Mouse (Mus musculus) C2C12 (cell line): Measurements from ENCODE around the gene Coro1b. TPM values are rescaled to one million over a fixed set of nuclear protein-coding genes. Genes with fewer than 3 reads are reported as not detected.

Experiments used
- H3K27me3 ChIP-seq: one replicate; pipeline ENCODE4 v1.6.1; 2011; ENCODE audit not compliant: control insufficient read depth, insufficient read depth, insufficient read length
- H3K36me3 ChIP-seq: one replicate; pipeline ENCODE4 v1.6.1; 2011; ENCODE audit not compliant: control insufficient read depth, insufficient read depth
- H3K4me3 ChIP-seq: one replicate; pipeline ENCODE4 v1.5.1; 2011; ENCODE audit warnings: mild to moderate bottlenecking, control low read depth; ENCODE audit not compliant: poor library complexity, insufficient read depth, severe bottlenecking
- H3K79me2 ChIP-seq: one replicate; pipeline ENCODE4 v1.6.1; 2011; ENCODE audit not compliant: control insufficient read depth, insufficient read depth
- H3K79me3 ChIP-seq: one replicate; pipeline ENCODE4 v1.6.1; 2011; ENCODE audit warnings: low read depth, control low read depth
- H3ac ChIP-seq: one replicate; pipeline ENCODE3; 2011; ENCODE audit warnings: low read depth; ENCODE audit not compliant: control insufficient read depth, insufficient read length
- CEBPB ChIP-seq: IDR thresholded peaks from one replicate; pipeline ENCODE4 v1.6.1; 2011; ENCODE audit warnings: low read depth, mild to moderate bottlenecking, control low read depth, moderate library complexity
- CTCF ChIP-seq: IDR thresholded peaks from one replicate; pipeline ENCODE4 v1.5.1; 2011; ENCODE audit not compliant: control insufficient read depth, insufficient read depth, insufficient read length
- FOSL1 ChIP-seq: IDR thresholded peaks from one replicate; pipeline ENCODE4 v1.8.0; 2011; ENCODE audit warnings: mild to moderate bottlenecking, low read length; ENCODE audit not compliant: poor library complexity, insufficient read depth, severe bottlenecking
- MAX ChIP-seq: IDR thresholded peaks from one replicate; pipeline ENCODE4 v1.6.1; 2011; ENCODE audit warnings: mild to moderate bottlenecking, control low read depth
- MYOD1 ChIP-seq: IDR thresholded peaks from one replicate; pipeline ENCODE4 v1.6.1; 2011; ENCODE audit warnings: low read depth; ENCODE audit not compliant: control insufficient read depth, insufficient read length
- MYOG ChIP-seq: IDR thresholded peaks from one replicate; pipeline ENCODE4 v1.6.1; 2011; ENCODE audit not compliant: control insufficient read depth, insufficient read length; ENCODE audit errors: extremely low read depth
- USF1 ChIP-seq: IDR thresholded peaks from one replicate; pipeline ENCODE4 v1.6.1; 2011; ENCODE audit warnings: low read depth, mild to moderate bottlenecking, control low read depth, moderate library complexity
- polyA plus RNA-seq: library from polyadenylated mRNA; unstranded; fragments of >200 nt; fragmentation: generic; extraction: Trizol; gene quantifications from one replicate; pipeline ENCODE4 v1.2.1, GENCODE M21; 2012; ENCODE audit warnings: missing spikeins

The Coro1b gene
- polyA plus RNA-seq, 1 experiment: 257 TPM

- no peaks in the 10 kb centered on the region for H3K36me3 ChIP-seq
- H3ac ChIP-seq: no peak within 1 kb of the TSS
- H3K4me3 ChIP-seq: no peak within 1 kb of the TSS
- TF ChIP-seq CEBPB: no peak
- no peak for TF ChIP-seq MYOG
- TF ChIP-seq MYOD1: no peak
- TF ChIP-seq MAX: no peak
- no peak for TF ChIP-seq USF1
- TF ChIP-seq CTCF: no peak
- TF ChIP-seq FOSL1: no peak
- peaks cover 3% of the 10 kb centered on the region for H3K79me2 ChIP-seq
- peaks cover 2% of the 10 kb centered on the region for H3K79me3 ChIP-seq
- no peaks in the 10 kb centered on the region for H3K27me3 ChIP-seq
Observed at GRCm38 (mm10) chr19:4143759-4144268, 4.6 kb upstream of the Coro1b start, which contains the start of gene Cabp4. TSS of gene Cabp4 (minus strand) at chr19:4144033.

GRCm38 (mm10) chr19:4144550-4145498, 3.6 kb upstream of the Coro1b start:
- TF ChIP-seq CTCF: no peak
- no peak for TF ChIP-seq CEBPB
- TF ChIP-seq MYOD1: no peak
- no peak for TF ChIP-seq FOSL1
- no peak for TF ChIP-seq USF1
- TF ChIP-seq MAX: no peak
- no peak for TF ChIP-seq MYOG
- Histone ChIP-seq H3K4me3 (no peak overlapping the region), H3ac (no peak overlapping the region), H3K79me2 (peaks cover 13% of the 10 kb centered on the region), H3K27me3 (no peaks in the 10 kb centered on the region), H3K79me3 (peaks cover 12% of the 10 kb centered on the region), H3K36me3 (no peaks in the 10 kb centered on the region)

GRCm38 (mm10) chr19:4145936-4146335, 2.5 kb upstream of the Coro1b start:
- no peak overlapping the region for H3K4me3 ChIP-seq
- TF ChIP-seq MYOG (no peak), FOSL1 (no peak), CEBPB (no peak), CTCF (no peak), MYOD1 (no peak), USF1 (no peak), MAX (no peak)
- no peak overlapping the region for H3ac ChIP-seq
- no peaks in the 10 kb centered on the region for H3K27me3 ChIP-seq
- peaks cover 15% of the 10 kb centered on the region for H3K79me3 ChIP-seq
- peaks cover 24% of the 10 kb centered on the region for H3K79me2 ChIP-seq
- peaks cover 10% of the 10 kb centered on the region for H3K36me3 ChIP-seq

DNA sequence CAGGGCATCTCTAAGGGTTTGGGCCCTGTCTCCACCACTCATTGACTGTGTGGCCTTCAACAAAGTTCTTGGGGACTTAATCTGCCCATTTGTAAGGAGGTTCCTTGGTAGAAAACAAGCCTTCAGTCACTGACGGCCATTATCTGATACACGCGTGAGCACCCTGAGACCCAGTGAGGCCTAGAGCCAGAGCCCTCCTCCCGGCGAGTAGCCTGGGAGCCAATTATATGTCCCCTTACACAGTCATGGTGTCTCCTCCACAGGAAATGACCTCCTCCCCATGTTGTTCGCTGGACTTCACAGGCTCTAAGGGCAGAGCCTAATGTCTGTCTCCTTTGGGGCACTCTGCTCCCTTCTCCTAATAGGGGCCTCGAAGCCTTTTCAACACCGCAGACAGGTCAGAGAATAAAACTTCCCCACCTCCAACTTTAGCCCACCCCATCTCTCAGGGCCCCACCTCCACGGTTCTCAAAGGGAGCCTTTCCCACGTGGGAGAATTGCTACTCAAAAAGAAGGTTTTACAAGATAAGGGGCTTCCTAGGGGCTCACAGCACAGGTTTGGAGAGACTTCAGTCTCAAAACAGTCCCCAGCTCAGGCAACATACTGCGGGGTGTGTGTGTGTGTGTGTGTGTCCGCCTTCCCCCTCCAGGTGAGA, 1.9 kb upstream of the Coro1b start:
- peaks cover 12% of the 10 kb centered on the region for H3K36me3 ChIP-seq
- peaks cover 15% of the 10 kb centered on the region for H3K79me3 ChIP-seq
- H3K4me3 ChIP-seq: no peak overlapping the region
- no peaks in the 10 kb centered on the region for H3K27me3 ChIP-seq
- H3ac ChIP-seq: no peak overlapping the region
- H3K79me2 ChIP-seq: peaks cover 28% of the 10 kb centered on the region
- TF ChIP-seq CTCF (no peak), CEBPB (no peak)

- no peak overlapping the region for H3ac ChIP-seq
- peaks cover 15% of the 10 kb centered on the region for H3K79me3 ChIP-seq
- no peak overlapping the region for H3K4me3 ChIP-seq
- H3K27me3 ChIP-seq: no peaks in the 10 kb centered on the region
- peaks cover 15% of the 10 kb centered on the region for H3K36me3 ChIP-seq
- TF ChIP-seq CTCF (no peak), MYOG (no peak), MAX (no peak), CEBPB (no peak), USF1 (no peak), FOSL1 (no peak), MYOD1 (no peak)
- H3K79me2 ChIP-seq: peaks cover 28% of the 10 kb centered on the region
Observed at GRCm38 (mm10) chr19:4147022-4147405, 1.4 kb upstream of the Coro1b start.
